Mouse (Mus musculus): Measurements from ENCODE around the gene Nudt7.

The Nudt7 gene

DNA sequence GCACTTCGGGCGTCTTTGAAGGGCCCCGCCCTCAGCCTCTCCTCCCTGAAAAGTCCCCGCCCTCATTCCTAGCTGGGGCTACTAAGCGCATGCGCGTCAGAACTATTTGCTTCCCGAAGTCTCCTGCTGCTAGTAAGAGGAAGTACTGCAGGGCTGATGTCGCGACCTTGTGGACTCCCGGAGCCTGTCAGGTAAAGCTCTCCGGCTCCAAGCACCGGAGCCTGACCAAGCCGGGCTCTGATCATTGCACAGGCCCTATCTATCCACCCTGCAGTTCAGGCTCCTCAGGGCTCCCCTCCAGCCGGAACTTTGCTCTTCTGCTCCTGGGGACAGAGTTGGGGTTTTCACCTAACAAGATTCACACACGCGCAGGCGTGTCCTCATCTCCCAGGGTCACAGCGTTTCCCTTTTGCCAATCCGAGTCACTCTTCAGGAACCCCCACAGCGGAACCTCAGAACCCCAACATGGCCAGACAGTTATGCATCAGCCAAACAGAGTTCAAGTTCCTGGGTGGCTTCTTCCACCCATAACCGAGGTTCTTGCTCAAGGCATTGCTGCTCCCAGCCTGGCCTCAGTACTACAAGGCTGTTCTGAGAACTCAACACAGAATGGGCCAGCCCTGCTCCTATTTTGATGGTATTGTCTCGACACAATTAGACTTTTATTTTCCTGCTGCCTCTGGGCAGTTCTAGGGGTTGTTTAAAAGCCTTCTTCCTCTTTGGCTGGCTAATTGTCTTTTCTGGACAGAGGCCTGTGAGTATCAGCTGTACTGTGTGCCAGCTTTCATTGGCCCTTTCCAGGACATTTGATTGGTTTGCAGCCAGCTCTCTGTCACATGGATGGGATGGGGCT is at the start of gene Nudt7:
Gene Nudt7, plus strand, starts transcription at position 48 of the 853 bp plus-strand sequence.
- peak; percentile 69 for ATAC-seq (ENCODE audit: insufficient number of reproducible peaks, low FRiP score, low TSS enrichment)

DNA sequence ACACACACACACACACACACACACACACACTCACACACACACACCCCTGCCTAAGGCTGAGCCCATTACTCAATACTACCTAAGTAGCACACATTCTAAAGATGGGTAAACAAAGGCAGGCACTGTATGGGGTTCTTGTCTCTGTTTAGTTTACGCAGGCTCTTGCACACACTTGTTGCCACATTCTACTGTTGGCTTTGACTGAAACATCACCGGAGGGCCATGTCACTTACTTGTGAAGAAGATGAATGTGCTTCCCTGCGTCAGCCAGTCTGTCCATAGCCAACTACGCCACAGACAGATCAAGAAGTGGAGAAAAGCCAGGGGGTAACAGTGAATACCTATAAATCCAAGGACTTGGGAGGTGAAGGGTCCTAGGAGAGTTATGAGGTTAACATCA is 45.4 kb upstream of the Nudt7 start:
- ATAC-seq (ENCODE audit: insufficient number of reproducible peaks, low FRiP score, low TSS enrichment), result no peak

DNA sequence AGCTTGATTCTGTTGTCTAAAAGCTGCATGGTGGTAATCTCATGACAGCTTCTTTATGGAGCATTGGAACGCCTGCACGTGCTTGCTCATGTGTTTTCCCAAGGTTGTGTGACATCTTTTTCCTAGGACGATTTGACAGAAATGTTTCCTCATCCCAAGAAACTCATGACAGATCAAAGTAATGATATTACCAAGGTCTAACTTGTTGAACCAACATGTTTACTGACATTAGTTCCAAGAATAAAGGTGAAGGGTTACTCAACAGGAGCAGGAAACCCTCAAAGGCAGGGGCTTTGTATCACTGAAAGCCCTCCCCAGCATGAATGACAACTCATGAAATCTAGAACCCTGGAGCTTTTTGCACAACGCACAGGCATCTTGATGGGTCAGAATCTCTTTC is 42.6 kb upstream of the Nudt7 start:
- no peak for ATAC-seq (ENCODE audit: insufficient number of reproducible peaks, low FRiP score, low TSS enrichment)

DNA sequence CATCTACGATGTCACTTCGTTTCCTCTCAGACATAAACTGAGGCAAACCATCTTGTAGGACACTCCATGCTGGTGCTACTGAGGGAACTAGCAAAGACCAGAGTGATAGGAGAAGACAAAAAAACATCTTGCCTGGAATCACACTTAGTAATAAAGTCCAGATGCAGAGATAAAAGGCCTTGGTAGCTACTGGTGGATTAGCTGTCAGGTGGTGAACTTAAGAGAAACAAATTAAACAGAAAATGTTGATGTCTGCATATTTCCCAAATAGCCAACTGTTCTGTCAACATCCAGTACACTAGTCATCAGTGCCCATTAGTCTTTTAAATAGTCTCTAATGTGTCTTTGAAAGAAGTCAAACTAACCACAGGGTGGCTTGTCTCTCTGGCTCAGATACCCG is 40.0 kb upstream of the Nudt7 start:
- ATAC-seq (ENCODE audit: insufficient number of reproducible peaks, low FRiP score, low TSS enrichment), result no peak

DNA sequence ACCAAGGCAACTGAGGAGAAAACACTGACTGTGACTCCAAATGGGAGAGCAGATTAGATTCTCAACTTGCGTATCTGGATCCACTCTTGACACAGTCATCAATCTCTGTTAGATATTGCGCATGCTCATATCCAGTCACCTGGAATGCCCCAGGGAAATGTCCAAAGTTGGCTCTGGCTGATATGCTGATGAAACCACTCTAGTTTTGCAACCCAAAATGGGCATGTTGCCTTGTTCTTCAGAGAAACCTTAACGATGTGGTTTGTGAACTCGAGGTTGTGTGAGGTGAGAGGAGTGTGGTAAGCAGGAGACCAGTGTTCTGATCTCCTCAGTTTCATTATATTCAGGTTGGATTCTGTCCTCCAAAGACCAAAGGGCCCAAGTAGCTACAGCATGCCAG is 38.8 kb upstream of the Nudt7 start:
- ATAC-seq (ENCODE audit: insufficient number of reproducible peaks, low FRiP score, low TSS enrichment), result no peak

DNA sequence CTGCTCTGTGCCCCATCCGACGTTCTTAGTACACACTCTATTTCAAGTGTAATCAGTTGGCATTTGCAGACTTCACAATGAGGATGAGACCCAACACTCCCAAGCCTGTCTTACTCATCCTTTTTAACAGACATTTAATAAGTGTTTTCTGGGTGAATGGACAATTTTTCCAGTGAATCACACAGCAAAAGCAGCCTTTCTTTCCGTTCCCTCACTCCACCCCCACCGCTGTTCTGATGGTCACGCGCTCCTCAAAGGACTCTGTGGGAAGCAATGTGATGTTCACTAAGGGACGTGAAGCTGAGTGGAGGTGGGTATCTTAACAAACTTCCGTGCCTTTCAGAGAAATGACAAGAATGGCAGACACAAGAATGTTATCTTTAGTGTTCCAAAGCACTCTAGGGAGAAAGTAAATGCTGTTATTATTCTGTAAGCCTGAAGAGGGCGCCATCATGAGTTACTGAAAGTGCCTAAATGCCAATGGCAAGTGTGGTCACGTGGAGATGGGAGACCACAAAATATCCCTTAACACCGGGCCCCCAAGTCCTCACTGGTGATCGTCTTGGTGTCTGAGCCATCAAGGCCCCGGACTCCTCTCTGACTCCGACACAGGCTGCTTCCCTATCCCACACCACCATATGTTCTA is 32.7 kb upstream of the Nudt7 start:
- ATAC-seq (ENCODE audit: insufficient number of reproducible peaks, low FRiP score, low TSS enrichment), result no peak

DNA sequence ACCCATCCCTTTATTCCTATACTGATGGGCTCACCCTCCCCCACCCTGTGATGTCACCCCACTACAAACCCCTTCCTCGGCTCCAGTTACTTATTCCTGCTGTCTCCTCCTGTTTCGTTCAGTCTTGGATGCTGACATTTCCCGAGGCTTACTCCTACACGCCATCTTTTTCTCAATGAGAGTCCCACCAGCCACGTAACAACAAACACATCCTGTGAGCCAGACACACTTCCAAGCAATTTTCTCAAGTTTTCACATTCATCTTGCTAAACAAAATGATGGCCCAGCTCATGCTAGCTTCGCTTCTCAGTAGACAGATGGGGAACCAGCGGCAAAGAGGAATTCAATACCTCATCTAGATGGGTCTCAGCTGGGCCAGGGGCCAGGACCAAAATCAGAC is 30.0 kb upstream of the Nudt7 start:
- ATAC-seq (ENCODE audit: insufficient number of reproducible peaks, low FRiP score, low TSS enrichment), result no peak

DNA sequence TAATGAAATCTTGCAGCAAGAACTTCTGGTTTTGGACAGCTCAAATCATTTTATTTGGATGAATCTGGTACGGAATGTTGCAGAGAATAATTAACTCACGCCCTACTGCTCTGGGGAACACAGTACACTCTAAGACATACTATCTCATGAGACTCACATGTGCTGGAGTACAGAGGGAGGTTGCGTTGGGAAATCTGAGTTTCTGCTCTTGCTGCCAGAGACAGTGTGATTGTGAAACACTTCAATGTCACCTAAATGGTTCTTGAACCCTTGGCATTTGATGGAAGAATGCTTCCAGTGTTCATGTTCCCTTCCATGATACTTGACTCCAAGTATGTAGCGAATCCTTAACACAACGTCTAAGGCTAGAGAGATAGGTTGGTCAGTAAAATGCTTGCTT is 27.4 kb upstream of the Nudt7 start:
- ATAC-seq (ENCODE audit: insufficient number of reproducible peaks, low FRiP score, low TSS enrichment), result no peak

DNA sequence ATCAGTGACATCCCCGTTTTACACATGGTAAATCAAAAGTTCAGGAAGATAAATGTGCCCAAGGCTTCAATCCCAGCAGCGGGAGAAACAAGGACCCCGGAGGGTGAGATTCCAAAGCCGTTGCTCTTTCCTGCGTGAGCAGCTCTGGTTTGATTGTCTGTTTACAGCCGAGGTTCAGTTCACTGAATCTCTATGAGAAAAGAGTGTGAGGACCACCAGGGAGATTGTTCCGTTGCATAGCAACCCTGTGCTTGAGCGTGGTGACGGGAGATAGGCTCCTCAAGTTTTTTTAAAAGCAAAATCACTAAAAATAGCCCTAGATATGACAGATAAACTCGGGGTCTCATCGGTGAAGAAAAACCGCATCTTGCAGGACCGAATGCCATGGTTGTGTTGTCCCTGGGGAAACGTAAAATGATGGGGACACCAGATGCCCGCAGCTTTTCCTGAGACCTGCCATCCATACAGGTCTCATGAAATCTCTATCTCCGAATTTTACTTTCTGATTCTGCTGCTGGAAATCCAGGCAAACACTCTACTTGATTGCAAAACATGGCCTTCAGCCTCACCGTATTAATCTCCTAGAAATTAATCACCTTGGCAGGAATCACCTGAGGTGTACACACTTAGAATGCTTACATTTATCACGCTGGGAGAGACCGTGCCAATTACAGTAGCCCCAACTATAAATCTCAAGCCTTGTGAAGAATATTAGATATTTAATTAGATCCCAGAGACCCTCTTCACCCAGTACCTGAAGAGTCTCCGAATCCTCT is 23.8 kb upstream of the Nudt7 start:
- no peak for ATAC-seq (ENCODE audit: insufficient number of reproducible peaks, low FRiP score, low TSS enrichment)

DNA sequence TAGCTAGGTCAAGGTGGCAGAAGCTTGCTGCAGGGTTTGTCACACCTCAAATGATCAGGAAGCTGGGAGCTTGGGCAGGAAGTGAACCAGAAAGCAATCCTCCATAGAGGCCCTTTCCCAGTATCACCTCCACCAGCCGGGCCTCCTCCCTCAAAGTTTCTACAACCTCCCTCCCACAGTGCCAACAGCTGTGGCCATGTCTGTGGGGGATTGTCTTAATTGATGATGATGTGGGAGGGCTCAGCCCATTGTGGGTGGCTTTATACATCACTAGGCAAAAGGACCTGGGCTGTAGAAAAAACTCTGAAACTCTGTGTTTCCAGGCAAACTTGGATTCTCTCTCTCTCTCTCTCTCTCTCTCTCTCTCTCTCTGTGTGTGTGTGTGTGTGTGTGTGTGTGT is 18.3 kb upstream of the Nudt7 start:
- no peak for ATAC-seq (ENCODE audit: insufficient number of reproducible peaks, low FRiP score, low TSS enrichment)

DNA sequence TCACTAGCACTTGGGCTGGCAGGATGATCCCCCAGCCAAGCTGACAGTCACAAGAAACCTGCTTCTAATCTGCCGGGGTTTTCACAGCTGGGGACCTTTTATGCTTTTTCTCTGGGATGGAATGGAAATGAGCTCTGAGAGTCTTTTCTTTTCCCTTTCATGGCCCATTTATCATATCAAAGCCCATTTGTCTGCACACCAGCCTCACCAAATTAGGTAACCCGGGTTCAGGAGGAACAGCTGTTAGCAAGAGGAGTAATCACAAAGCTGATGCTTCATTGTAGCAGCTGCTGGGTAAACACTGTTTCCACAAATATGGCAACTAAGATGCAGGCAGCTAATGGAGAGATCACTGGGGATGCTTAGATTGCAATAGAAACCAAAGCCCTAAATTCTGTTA is 17.3 kb upstream of the Nudt7 start:
- ATAC-seq (ENCODE audit: insufficient number of reproducible peaks, low FRiP score, low TSS enrichment), result no peak

DNA sequence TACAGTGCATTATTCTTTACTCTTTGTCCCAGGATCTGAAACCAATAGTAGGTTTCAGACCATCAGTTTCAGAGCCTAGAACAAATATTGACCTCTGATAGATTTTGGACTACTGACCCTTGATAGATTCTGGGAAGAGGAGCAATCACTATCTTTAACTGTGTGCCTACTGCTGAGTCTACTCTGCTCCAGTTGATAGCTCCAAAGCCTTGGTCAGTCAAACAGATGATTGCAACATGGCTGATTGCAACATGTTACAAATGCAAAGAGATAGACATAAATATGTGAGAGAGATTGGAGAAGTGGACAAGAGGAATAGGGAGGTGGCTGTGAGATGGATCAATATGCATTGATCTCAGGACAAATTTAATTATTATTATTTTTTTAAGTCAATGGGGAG is 15.9 kb upstream of the Nudt7 start:
- no peak for ATAC-seq (ENCODE audit: insufficient number of reproducible peaks, low FRiP score, low TSS enrichment)

DNA sequence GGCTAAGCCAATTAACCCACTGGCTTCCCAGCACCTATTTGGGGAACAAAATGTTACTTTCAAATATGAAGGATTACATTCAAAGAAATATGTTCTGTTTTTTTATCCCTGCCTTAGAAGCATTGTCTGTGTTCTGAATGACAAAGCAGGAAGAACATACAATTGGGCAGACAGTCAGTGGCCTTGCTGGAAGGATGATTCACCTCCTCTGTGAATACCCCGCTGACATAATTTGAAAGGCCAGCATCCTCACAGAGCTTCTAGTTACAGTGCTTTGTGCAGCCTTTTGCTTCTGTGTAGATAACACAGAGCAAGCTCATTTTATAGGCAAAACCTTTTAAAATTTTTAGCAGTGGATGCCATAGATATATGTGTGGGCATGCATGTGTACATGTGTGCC is 11.6 kb upstream of the Nudt7 start:
- ATAC-seq (ENCODE audit: insufficient number of reproducible peaks, low FRiP score, low TSS enrichment), result no peak

DNA sequence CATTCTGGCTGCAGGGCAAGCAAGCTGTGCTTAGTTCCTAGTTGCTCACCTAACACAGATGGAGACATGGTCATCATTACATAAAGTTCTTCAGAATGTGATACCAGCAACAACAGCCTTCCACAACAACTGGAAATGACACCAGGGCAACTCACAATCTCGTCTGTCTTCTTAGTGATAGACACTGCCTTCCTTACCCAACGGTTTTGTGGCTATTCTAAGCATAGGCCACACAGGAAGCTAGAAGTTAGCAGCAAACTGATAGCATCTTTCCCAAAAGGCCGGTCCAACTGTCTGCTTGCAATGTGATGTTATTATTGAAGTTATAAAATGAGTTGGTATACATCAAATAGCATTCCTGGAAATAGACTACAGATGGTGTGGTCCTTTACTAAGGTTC is 9.7 kb upstream of the Nudt7 start:
- no peak for ATAC-seq (ENCODE audit: insufficient number of reproducible peaks, low FRiP score, low TSS enrichment)

DNA sequence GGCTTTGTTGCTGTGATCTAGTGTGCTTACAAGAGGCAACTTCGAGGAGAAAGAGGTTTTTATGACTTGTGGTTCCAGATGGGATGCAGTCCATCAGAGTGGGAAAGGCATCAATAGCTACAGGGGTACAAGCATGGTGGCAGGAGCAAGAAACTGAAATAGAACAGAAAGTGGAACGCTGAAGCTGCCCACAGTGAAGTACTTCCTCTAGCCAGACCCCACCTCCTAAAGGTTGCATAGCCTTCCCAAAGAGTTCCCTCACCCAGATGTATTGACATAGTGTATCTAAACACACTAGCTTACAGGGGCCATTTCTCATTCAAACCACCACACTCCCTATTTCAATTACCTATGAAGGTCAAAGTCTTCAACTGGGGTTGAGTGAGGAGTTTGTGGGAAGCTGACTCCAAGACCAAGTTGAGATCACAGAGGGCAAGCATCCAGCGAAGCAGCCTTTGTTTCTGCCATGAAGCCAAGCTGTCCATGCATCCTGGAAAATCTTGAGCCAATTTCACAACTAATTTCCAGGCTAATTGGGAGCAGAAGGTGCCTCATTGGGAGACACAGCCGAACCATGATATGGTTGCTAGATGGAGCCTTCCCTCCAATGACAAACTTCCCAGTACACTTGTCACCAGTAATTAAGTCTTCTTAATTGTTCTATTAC is 9.1 kb upstream of the Nudt7 start:
- no peak for ATAC-seq (ENCODE audit: insufficient number of reproducible peaks, low FRiP score, low TSS enrichment)

DNA sequence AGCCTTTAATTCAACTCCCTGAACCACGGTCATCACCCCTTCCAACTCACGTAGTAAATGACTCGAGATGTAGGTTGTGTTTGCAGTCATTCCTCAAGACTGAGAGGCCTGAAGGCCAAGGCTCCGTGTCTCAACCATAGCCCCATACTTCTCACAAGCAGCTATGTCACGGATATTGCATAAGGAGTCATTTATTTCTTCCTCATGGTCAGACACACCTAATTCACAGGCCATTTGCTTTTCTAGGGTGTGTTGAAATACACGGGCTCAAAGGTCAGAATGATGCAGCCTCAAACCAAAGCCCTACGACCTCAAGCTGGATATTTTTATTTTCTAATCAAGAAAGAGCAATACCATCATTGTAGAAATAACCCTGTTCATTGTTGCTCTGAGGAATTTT is 2.5 kb upstream of the Nudt7 start:
- ATAC-seq (ENCODE audit: insufficient number of reproducible peaks, low FRiP score, low TSS enrichment), result no peak

DNA sequence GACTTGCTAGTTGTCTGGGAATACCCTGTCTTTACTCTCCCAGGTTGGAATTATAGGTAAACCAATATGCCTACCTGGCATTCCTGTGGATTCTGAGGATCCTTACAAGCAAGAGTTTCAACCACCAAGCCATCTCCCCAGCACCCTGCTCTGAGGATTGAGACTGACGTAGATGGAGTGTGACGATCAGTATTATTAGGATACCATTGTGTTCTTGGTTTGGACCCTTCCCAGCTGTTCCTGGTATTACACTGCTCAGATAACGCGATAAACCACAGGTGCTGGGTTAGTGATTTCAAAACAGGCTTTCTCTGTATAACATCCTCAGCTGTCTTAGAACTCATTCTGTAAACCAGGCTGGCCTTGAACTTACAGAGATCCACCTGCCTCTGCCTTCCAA is 1.9 kb upstream of the Nudt7 start:
- no peak for ATAC-seq (ENCODE audit: insufficient number of reproducible peaks, low FRiP score, low TSS enrichment)

DNA sequence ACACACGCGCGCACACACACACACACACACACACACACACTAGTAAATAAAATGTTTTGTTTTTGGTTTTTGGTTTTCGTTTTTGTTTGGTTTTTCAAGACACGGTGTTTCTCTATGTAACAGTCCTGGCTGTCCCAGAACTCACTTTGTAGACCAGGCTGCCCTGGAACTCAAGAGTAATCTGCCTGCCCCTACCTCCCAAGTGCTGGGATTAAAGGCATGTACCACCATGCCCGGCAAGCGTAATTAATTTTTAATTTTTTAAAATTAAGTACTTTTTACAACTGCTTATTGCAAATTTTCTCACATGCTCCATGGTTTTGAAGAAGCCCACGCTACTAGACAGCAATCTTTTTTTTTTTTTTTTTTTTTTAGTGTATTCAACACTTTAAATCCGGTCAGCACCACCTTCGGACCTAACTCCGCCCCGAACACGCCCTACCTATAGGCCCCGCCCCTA is 277 bp upstream of the Nudt7 start:
- ATAC-seq (ENCODE audit: insufficient number of reproducible peaks, low FRiP score, low TSS enrichment), result no peak

DNA sequence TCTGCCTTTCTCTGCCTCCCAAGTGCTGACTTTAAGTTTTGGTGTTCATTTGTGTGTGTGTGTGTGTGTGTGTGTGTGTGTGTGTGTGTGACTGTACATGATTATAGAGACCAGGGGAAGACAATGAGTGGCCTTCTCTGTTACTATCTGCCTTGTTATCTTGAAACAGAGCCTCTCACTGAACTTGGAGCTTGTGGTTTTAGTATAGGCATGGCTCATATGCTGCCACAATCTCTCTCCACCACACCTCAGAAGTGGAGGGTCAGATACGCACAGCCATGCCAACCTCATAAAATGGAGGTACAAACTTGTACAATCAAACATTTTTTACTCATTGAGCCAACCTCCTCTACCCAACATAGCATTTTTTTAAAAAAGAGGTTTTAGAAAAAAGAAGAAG is 3.4 kb downstream of the Nudt7 start:
- no peak for ATAC-seq (ENCODE audit: insufficient number of reproducible peaks, low FRiP score, low TSS enrichment)

DNA sequence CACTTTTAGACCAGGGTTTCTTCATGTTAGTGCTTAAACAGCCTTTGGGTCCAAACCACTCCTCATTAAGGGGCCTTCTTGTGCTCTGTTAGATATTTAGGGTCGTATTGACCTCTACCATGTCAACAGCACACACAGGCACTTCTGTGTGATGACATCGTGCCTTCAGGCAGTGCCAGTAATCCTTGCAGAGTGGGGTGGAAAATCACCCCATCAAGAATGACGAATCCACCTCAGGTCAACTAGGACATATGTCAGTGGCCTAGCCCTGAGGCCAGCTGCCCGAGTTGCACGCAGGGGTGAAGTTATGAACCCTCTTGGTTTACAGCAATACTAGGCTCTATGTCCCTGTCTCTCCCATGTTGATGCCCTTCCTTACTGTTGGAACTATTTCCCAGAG is 3.8 kb downstream of the Nudt7 start:
- ATAC-seq (ENCODE audit: insufficient number of reproducible peaks, low FRiP score, low TSS enrichment), result no peak

DNA sequence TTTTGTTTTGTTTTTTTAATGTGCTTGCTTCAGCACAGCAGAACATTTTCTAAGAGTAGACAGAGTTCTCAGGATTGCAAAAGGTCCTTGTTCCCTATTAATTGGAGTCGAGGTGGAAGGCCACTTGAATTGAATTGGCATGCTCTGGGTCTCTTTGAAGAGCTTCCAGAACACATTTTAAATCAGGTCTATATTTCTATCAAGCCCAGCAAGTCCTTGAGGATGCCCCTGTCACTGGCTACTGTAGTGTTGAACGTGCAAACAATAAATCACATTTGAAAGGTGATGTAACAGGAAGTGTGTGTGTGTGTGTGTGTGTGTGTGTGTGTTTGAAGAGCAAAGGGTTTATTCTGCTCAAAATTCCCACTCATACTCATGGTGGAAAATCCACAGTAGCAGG is 7.1 kb downstream of the Nudt7 start:
- no peak for ATAC-seq (ENCODE audit: insufficient number of reproducible peaks, low FRiP score, low TSS enrichment)

All from cerebellum, adult (tissue).